Mouse (Mus musculus): ENCODE data around the gene Map3k20. TPM values are rescaled to one million over a fixed set of nuclear protein-coding genes. Genes with fewer than 3 reads are reported as not detected.

The Map3k20 gene
- polyA plus RNA-seq, 1 experiment, result 6.9 TPM

DNA sequence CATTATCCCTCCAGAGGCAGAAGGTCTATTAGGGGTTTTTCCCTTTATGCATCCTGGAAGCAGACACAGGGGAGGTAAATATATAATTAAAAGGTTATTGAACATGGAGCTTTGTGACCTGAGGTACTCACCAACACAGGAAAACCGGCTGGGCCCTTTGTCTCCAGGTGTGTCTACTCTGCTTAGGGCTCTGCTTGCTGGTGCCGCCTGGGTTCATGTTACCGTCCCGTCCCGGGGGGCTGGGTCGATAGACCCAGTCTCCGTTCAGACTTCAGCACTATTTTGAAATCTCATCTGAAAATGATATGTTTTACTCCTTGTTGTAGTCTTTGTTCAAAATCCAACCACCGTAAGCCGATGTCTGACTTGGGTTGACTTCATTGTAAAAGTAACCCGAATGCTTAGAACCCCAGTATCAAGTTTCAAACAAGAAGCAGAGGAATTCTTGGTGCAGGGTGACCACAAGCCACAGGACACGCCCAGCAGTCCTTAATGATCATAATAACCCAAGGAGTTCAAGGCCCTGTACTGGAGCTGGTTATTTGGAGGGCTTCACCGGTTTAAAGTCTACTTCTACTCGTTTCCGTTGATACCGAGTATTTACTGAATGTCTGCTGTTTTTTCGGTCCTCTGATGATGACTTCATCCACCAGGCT lies 186.1 kb downstream of the Map3k20 start:
- WGBS, result 88% methylated on average over 16 of the region's 16 CpGs
- no peak overlapping the region for H3K4me3 ChIP-seq (replicated peaks; ENCODE audit: insufficient read depth, low read depth, low read length)
- TF ChIP-seq CTCF (IDR thresholded peaks at IDR 0.05; ENCODE audit: borderline replicate concordance, insufficient read depth, low read depth, low read length) (no peak), POLR2A (IDR thresholded peaks at IDR 0.05; ENCODE audit: borderline replicate concordance, insufficient read depth, low read length) (no peak)
- no peak overlapping the region for H3K27ac ChIP-seq (ENCODE audit: insufficient read depth, low read length)
- DNase-seq, result no peak
- H3K27me3 ChIP-seq (ENCODE audit: control insufficient read depth, insufficient read depth, low read length), result no peaks in the 10 kb centered on the region
- H3K4me1 ChIP-seq (ENCODE audit: control insufficient read depth, insufficient read depth, low read length), result no peaks in the 10 kb centered on the region

DNA sequence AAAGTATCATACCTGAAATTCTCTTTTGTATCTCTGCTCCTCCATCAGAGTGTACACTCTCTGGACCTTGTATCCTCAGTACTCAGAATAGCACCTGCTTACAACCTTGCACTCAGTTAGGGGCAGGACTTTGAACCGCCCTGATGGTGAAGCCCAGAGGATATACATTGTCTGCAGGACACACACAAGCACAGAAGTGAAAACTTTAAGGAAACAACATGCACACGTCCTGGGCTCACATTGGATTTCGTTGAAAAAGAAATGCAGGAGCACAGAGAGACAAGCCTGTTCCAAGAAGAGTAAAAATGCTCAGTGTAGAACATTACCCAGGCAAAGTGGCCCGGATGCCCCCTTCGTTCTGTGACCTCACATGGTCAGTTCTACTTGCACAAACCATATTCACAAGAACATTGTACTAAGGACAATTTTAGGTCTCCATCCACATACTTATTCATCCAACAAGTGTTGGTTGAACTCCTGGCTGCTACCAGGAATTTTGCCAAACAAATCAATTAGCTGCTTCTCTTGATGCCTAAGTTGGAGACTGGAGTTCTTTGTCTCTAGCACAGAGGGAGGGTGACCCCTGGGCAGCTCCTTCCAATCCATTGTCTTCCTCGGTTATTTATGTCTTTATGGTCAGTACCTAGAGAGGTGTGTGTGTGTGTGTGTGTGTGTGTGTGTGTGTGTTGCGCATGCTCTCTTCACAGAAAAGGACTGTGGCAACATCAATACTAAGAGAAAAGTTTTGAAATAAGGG lies 189.3 kb downstream of the Map3k20 start:
- no peak for TF ChIP-seq CTCF (IDR thresholded peaks at IDR 0.05; ENCODE audit: borderline replicate concordance, insufficient read depth, low read depth, low read length)
- TF ChIP-seq POLR2A (IDR thresholded peaks at IDR 0.05; ENCODE audit: borderline replicate concordance, insufficient read depth, low read length), result no peak
- Histone ChIP-seq H3K27me3 (ENCODE audit: control insufficient read depth, insufficient read depth, low read length) (no peaks in the 10 kb centered on the region; the same call in 1 of the 2 replicates), H3K4me3 (replicated peaks; ENCODE audit: insufficient read depth, low read depth, low read length) (no peak overlapping the region), H3K27ac (ENCODE audit: insufficient read depth, low read length) (no peak overlapping the region), H3K4me1 (ENCODE audit: control insufficient read depth, insufficient read depth, low read length) (0 out of 2 replicates have a peak, but pooled peaks cover 3% of the 10 kb centered on the region)
- DNase-seq, result no peak
- 29% methylated on average over 7 of the region's 7 CpGs for WGBS

DNA sequence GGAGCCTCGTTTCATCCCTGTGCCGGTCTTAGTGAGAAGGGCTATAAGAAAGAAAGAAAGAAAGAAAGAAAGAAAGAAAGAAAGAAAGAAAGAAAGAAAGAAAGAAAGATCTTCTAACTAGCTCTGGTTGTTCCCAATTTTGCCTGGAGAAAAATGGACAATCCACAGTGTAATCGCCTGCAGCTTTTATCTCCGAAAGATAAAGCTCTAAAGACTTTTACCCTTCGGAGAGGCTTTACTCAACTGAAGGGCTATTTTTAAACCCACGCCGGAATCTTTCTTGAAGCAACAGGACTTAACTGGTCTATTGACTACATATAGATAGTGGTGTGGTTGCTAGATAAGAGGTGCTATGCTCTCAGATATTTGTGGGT lies 190.0 kb downstream of the Map3k20 start:
- no peak overlapping the region for H3K27ac ChIP-seq (ENCODE audit: insufficient read depth, low read length)
- 0% methylated on average over 7 of the region's 7 CpGs for WGBS
- DNase-seq, result no peak
- H3K4me1 ChIP-seq (ENCODE audit: control insufficient read depth, insufficient read depth, low read length), result 0 out of 2 replicates have a peak, but pooled peaks cover 3% of the 10 kb centered on the region
- no peak overlapping the region for H3K4me3 ChIP-seq (replicated peaks; ENCODE audit: insufficient read depth, low read depth, low read length)
- no peaks in the 10 kb centered on the region; the same call in 1 of the 2 replicates for H3K27me3 ChIP-seq (ENCODE audit: control insufficient read depth, insufficient read depth, low read length)
- no peak for TF ChIP-seq CTCF (IDR thresholded peaks at IDR 0.05; ENCODE audit: borderline replicate concordance, insufficient read depth, low read depth, low read length)
- no peak for TF ChIP-seq POLR2A (IDR thresholded peaks at IDR 0.05; ENCODE audit: borderline replicate concordance, insufficient read depth, low read length)

DNA sequence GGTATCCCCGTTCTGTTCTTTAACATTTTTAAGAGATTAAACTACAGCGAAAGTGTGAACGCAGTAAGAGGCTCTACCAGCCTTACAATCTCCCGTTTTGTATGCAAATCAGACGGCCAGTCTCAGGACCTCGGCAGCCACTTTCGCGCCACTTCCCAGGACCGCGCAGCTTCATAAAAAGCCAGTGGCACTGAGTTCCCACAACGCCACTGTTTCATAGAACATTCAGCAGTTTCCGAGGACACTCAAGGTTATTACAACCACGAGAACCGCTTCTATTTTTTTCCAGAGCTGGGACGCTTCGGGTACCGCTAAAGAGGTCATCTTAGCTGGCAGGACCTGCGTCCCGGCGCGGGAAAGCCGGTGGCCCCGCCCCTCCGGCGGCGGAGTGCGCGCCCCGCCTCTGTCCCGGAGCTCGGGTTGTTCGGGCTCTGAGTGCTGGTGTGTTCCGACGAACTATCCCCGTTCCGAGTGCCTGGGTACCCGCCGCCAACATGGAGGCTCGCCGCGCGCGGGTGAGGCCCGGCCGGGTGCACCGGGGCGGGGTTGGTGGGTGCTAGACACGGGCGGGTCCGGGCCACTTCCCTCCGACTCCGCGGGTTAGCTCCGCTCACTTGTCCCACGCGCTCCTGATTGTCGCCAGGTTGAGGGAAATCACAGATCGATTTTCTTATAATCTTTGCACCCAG lies 190.5 kb downstream of the Map3k20 start, which contains the start of gene Cdca7:
Cdca7 (plus strand) TSS at position 363 of the 689 bp plus-strand sequence.
- WGBS, result under 1% methylated on average over 58 of the region's 58 CpGs
- 0 out of 2 replicates have a peak, but pooled peaks cover 3% of the 10 kb centered on the region for H3K4me1 ChIP-seq (ENCODE audit: control insufficient read depth, insufficient read depth, low read length)

DNA sequence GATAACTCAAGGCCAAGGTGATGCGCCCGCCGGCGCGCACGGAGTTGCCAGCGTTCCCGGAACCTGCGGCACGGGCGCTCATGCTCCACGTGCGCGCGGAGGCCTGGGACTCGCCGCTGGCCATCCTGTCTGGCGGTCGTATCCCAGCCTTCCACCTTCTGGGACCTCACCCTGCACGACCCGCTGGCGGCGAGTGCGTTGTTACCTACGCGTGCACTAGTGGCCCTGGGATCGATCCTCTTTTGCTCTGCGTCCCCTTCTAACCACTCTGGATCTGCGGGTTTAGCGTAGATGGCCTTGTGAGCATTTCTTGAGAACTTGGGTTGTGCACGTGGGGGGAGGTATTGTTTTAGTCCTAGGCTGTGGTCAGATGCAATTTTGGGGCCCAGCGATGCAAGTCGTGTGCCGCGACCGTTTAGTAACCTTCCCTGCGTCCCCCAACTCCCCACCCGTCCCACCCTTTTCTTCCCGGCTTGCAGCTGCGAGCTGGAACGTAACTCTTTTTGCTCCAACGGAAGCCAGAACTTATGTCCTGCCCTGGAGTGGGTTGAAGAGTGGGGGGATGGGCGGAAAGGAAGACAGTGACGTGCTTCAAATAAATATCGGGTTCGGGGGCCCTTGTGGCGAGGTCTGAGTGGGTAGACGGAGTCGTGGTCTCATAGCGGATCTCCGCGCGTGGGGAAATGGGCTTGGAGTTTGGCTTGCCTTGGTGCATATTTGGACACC lies 191.2 kb downstream of the Map3k20 start:
- WGBS, result 1% methylated on average over 53 of the region's 53 CpGs

More for the DNA sequence above, 190.5 kb downstream of the Map3k20 start, which contains the start of gene Cdca7:
- TF ChIP-seq POLR2A (IDR thresholded peaks at IDR 0.05; ENCODE audit: borderline replicate concordance, insufficient read depth, low read length) (no peak), CTCF (IDR thresholded peaks at IDR 0.05; ENCODE audit: borderline replicate concordance, insufficient read depth, low read depth, low read length) (no peak)
- DNase-seq, result peak; percentile 41 to 61
- H3K4me3 ChIP-seq (replicated peaks; ENCODE audit: insufficient read depth, low read depth, low read length), result peak within 1 kb of the TSS; percentile 66
- H3K27me3 ChIP-seq (ENCODE audit: control insufficient read depth, insufficient read depth, low read length), result no peaks in the 10 kb centered on the region; the same call in 1 of the 2 replicates
- no peak within 1 kb of the TSS for H3K27ac ChIP-seq (ENCODE audit: insufficient read depth, low read length)

DNA sequence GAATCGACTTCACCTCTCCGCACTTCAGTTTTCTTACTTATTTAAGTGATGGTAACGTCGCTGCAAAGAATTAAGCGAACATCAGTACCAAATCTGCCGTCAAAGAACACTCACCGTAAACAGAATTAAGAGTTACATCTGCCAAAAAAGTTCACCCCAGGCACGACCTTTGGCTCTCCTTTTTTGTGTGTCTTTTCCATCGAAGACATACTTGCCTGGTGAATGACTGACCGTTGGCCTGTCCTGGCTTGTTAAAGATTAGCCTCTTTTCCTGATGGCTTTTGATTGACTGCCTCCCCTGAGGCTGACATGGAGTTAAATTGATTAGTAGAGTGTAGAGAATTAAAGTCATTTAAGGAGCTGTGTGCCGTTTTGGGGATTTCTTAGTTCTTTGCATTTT lies 191.8 kb downstream of the Map3k20 start:
- no peak for DNase-seq
- TF ChIP-seq POLR2A (IDR thresholded peaks at IDR 0.05; ENCODE audit: borderline replicate concordance, insufficient read depth, low read length) (no peak), CTCF (IDR thresholded peaks at IDR 0.05; ENCODE audit: borderline replicate concordance, insufficient read depth, low read depth, low read length) (no peak)
- H3K27me3 ChIP-seq (ENCODE audit: control insufficient read depth, insufficient read depth, low read length), result no peaks in the 10 kb centered on the region; the same call in 1 of the 2 replicates
- H3K27ac ChIP-seq (ENCODE audit: insufficient read depth, low read length), result no peak overlapping the region
- H3K4me1 ChIP-seq (ENCODE audit: control insufficient read depth, insufficient read depth, low read length), result 0 out of 2 replicates have a peak, but pooled peaks cover 3% of the 10 kb centered on the region
- WGBS, result 21% methylated on average over 11 of the region's 11 CpGs
- H3K4me3 ChIP-seq (replicated peaks; ENCODE audit: insufficient read depth, low read depth, low read length), result no peak overlapping the region

More for the DNA sequence above, 191.2 kb downstream of the Map3k20 start:
- Histone ChIP-seq H3K4me3 (replicated peaks; ENCODE audit: insufficient read depth, low read depth, low read length) (peak overlapping the region; percentile 66), H3K27ac (ENCODE audit: insufficient read depth, low read length) (no peak overlapping the region), H3K4me1 (ENCODE audit: control insufficient read depth, insufficient read depth, low read length) (0 out of 2 replicates have a peak, but pooled peaks cover 3% of the 10 kb centered on the region), H3K27me3 (ENCODE audit: control insufficient read depth, insufficient read depth, low read length) (no peaks in the 10 kb centered on the region; the same call in 1 of the 2 replicates)
- no peak for DNase-seq
- TF ChIP-seq POLR2A (IDR thresholded peaks at IDR 0.05; ENCODE audit: borderline replicate concordance, insufficient read depth, low read length) (no peak), CTCF (IDR thresholded peaks at IDR 0.05; ENCODE audit: borderline replicate concordance, insufficient read depth, low read depth, low read length) (no peak)

DNA sequence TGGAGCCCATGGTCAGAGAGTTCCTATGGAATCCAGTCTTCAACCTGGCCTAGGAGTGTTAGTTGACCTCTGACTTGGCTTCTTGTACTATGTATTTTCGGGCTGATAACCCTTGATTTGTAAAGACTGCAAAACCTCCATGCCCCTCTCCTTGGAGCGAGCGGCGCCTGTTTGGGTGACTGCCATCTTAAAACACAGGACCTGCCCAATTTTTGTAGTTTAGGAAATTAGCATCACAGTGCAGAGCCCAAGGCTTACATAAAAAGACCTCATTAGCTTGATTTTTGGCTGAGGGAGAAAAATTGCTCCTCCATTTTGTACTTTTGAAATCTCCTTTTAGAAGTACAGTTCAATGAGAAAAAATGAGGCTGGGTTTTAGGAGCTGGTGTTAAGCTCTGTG lies 192.7 kb downstream of the Map3k20 start:
- Histone ChIP-seq H3K4me1 (ENCODE audit: control insufficient read depth, insufficient read depth, low read length) (0 out of 2 replicates have a peak, but pooled peaks cover 3% of the 10 kb centered on the region), H3K4me3 (replicated peaks; ENCODE audit: insufficient read depth, low read depth, low read length) (no peak overlapping the region), H3K27ac (ENCODE audit: insufficient read depth, low read length) (no peak overlapping the region), H3K27me3 (ENCODE audit: control insufficient read depth, insufficient read depth, low read length) (no peaks in the 10 kb centered on the region; the same call in 1 of the 2 replicates)
- 46% methylated on average over 4 of the region's 4 CpGs for WGBS
- no peak for TF ChIP-seq POLR2A (IDR thresholded peaks at IDR 0.05; ENCODE audit: borderline replicate concordance, insufficient read depth, low read length)
- no peak for TF ChIP-seq CTCF (IDR thresholded peaks at IDR 0.05; ENCODE audit: borderline replicate concordance, insufficient read depth, low read depth, low read length)
- no peak for DNase-seq

Measured in cerebellum, adult 2 months (tissue).